Mouse (Mus musculus): Measurements from ENCODE around the gene Usp17lc.
"Not testable (repeated sequence)": the region's sequence is repeated elsewhere in the genome, so short reads cannot be mapped to it uniquely, and the experiment has no call there.

DNA sequence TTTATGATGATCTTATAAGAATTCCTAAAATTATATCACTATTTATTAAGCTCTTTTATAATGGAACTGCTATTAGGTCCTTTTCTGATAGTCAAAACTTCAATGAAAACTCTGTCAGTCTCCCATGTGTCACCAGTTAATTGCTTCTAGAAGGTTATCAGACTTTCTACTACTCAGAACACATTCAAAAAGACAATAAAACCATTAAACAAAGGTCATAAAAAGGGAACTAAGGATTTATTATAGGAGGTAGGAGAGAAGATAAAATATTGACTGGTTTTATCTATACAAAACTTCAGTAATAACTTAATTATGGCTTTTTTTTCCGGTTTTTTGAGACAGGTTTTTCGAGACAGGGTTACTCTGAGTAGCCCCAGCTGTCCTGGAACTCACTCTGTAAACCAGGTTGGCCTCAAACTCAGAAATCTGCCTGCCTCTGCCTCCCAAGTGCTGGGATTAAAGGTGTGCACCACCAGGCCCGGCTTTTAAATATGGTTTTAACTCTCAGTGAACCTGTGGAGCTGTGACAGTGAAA lies 8.3 kb upstream of the Usp17lc start:
- not testable (repeated sequence) for TF ChIP-seq CTCF (IDR thresholded peaks at IDR 0.05; ENCODE audit: control insufficient read depth, insufficient read depth, insufficient replicate concordance, low read depth, low read length); POLR2A (IDR thresholded peaks at IDR 0.05; ENCODE audit: control insufficient read depth, low read depth, low read length)
